Mouse (Mus musculus): ENCODE data around the gene AC109138.7.

DNA sequence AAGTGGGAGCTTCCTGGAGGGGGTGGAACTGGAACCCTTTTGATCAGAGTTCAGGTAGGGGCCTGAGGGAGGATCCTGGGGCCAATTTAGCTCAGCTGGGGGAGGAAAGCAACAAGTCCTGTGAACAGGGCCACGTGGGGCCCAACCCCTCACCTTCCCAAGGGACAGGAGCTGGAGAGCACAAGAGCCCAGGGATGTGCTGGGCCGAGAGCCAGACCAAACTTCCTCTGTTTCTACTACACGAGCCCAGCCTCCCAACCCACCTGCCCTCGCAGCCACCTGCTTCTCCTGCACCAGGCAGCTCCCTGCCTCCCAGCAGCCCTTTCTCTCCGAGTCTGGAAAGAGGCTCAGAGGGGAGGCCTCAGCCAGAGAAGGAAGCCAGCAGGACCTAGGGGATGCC is 17.6 kb upstream of the AC109138.7 start:
- no peak for TF ChIP-seq CTCF (IDR thresholded peaks at IDR 0.05)
- TF ChIP-seq EP300 (IDR thresholded peaks at IDR 0.05), result no peak
